Mouse (Mus musculus) hindbrain, embryonic 13.5 days (tissue): ENCODE results near the gene Lmx1a. TPM values are rescaled to one million over a fixed set of nuclear protein-coding genes. Genes with fewer than 3 reads are reported as not detected.

Experiments
- ATAC-seq: fragments of 200-750 bp; cut with Nextera tagmentation; 2 replicates; pipeline ENCODE4 v1.8.0; 2017; ENCODE audit warnings: moderate TSS enrichment; ENCODE audit not compliant: low FRiP score
- H3K27ac ChIP-seq: fragments of 300-500 bp; sonication (generic); 2 replicates; pipeline ENCODE4 v1.5.1; 2015; ENCODE audit warnings: inconsistent platforms, mild to moderate bottlenecking, moderate library complexity
- H3K27me3 ChIP-seq: fragments of 300-500 bp; sonication (generic); 2 replicates; pipeline ENCODE4 v1.6.1; 2015; ENCODE audit warnings: mild to moderate bottlenecking, inconsistent platforms
- H3K36me3 ChIP-seq: fragments of 300-500 bp; sonication (generic); 2 replicates; pipeline ENCODE4 v1.6.1; 2015; ENCODE audit warnings: mild to moderate bottlenecking, inconsistent platforms
- H3K4me1 ChIP-seq: fragments of 300-500 bp; sonication (generic); replicated peaks from 2 replicates; pipeline ENCODE4 v1.6.1; 2015; ENCODE audit warnings: inconsistent platforms
- H3K4me2 ChIP-seq: fragments of 300-500 bp; sonication (generic); 2 replicates; pipeline ENCODE4 v1.6.1; 2015; ENCODE audit warnings: inconsistent platforms, mild to moderate bottlenecking, moderate library complexity
- H3K4me3 ChIP-seq: fragments of 300-500 bp; sonication (generic); 2 replicates; pipeline ENCODE4 v1.5.1; 2015; ENCODE audit warnings: mild to moderate bottlenecking, inconsistent platforms
- H3K9ac ChIP-seq: fragments of 300-500 bp; sonication (generic); 2 replicates; pipeline ENCODE4 v1.6.1; 2015; ENCODE audit warnings: mild to moderate bottlenecking, inconsistent platforms
- H3K9me3 ChIP-seq: fragments of 300-500 bp; sonication (generic); 2 replicates; pipeline ENCODE4 v1.6.1; 2016; ENCODE audit warnings: inconsistent platforms
- WGBS: fragments of 180-500 bp; shearing (Covaris S2); methylation state at CpG from one replicate; pipeline ENCODE4 v1.1.7; 2015; 5-methylcytosine and 5-hydroxymethylcytosine counted together
- polyA plus RNA-seq: library from polyadenylated mRNA; unstranded; fragments of >200 nt; fragmentation: Nextera tagmentation; extraction: Ambion mirVana; gene quantifications from 2 replicates; pipeline ENCODE4 v1.2.1, GENCODE M21; 2015

Gene Lmx1a
- polyA plus RNA-seq, 1 experiment from 2014 or later, result 10.1 TPM

GRCm38 (mm10) chr1:167688001-167688346 is 1.1 kb upstream of the Lmx1a start:
- H3K9me3 ChIP-seq, result peaks cover 4% of the 10 kb centered on the region; the same call in 1 of the 2 replicates
- H3K9ac ChIP-seq, result peak overlapping the region; percentile 66; the same call in 1 of the 2 replicates
- WGBS, result under 1% methylated on average over 8 of the region's 8 CpGs
- peak overlapping the region; percentile 67 for H3K4me2 ChIP-seq
- ATAC-seq, result 0 out of 2 replicates have a peak, but pooled peaks have one; percentile 3
- H3K27me3 ChIP-seq, result peaks cover 74% of the 10 kb centered on the region
- H3K27ac ChIP-seq, result no peak overlapping the region
- no peaks in the 10 kb centered on the region for H3K36me3 ChIP-seq
- peak overlapping the region; percentile 44 for H3K4me3 ChIP-seq
- peaks cover 29% of the 10 kb centered on the region for H3K4me1 ChIP-seq

- no peaks in the 10 kb centered on the region for H3K36me3 ChIP-seq
- under 1% methylated on average over 74 of the region's 98 CpGs for WGBS
- peak overlapping the region; percentile 67 for H3K4me2 ChIP-seq
- peaks cover 4% of the 10 kb centered on the region; the same call in 1 of the 2 replicates for H3K9me3 ChIP-seq
- peak overlapping the region; percentile 44 for H3K4me3 ChIP-seq
- H3K27ac ChIP-seq, result 0 out of 2 replicates have a peak overlapping the region, but pooled peaks have one; percentile 12
- H3K4me1 ChIP-seq, result peaks cover 31% of the 10 kb centered on the region
- ATAC-seq, result peak; percentile 55
- H3K27me3 ChIP-seq, result peaks cover 79% of the 10 kb centered on the region
- peak overlapping the region; percentile 66 for H3K9ac ChIP-seq
These were observed 448 bp upstream of the Lmx1a start for GRCm38 (mm10) chr1:167688347-167689231.

GRCm38 (mm10) chr1:167689262-167690137 is 463 bp downstream of the Lmx1a start:
- Histone ChIP-seq H3K27ac (0 out of 2 replicates have a peak overlapping the region, but pooled peaks have one; percentile 8), H3K4me2 (peak overlapping the region; percentile 67), H3K9me3 (peaks cover 2% of the 10 kb centered on the region; the same call in 1 of the 2 replicates), H3K9ac (peak overlapping the region; percentile 66; the same call in 1 of the 2 replicates), H3K4me1 (peaks cover 31% of the 10 kb centered on the region), H3K27me3 (peaks cover 88% of the 10 kb centered on the region), H3K4me3 (peak overlapping the region; percentile 44), H3K36me3 (no peaks in the 10 kb centered on the region)
- ATAC-seq, result peak; percentile 73
- under 1% methylated on average over 36 of the region's 36 CpGs for WGBS

- WGBS, result 1% methylated on average over 17 of the region's 17 CpGs
- ATAC-seq, result no peak
- Histone ChIP-seq H3K27me3 (peaks cover 95% of the 10 kb centered on the region), H3K4me2 (0 out of 2 replicates have a peak overlapping the region, but pooled peaks have one; percentile 1), H3K36me3 (no peaks in the 10 kb centered on the region), H3K4me1 (peaks cover 31% of the 10 kb centered on the region), H3K4me3 (peak overlapping the region; percentile 44), H3K9me3 (no peaks in the 10 kb centered on the region), H3K27ac (0 out of 2 replicates have a peak overlapping the region, but pooled peaks have one; percentile 8), H3K9ac (no peak overlapping the region; the same call in 1 of the 2 replicates)
These were observed 1.2 kb downstream of the Lmx1a start for GRCm38 (mm10) chr1:167690138-167690710.

- H3K4me1 ChIP-seq, result peaks cover 31% of the 10 kb centered on the region
- H3K9ac ChIP-seq, result 0 out of 2 replicates have a peak overlapping the region, but pooled peaks have one; percentile 19
- 1% methylated on average over 21 of the region's 21 CpGs for WGBS
- peaks cover 98% of the 10 kb centered on the region for H3K27me3 ChIP-seq
- H3K36me3 ChIP-seq, result no peaks in the 10 kb centered on the region
- H3K9me3 ChIP-seq, result no peaks in the 10 kb centered on the region
- peak overlapping the region; percentile 44; the same call in 1 of the 2 replicates for H3K4me3 ChIP-seq
- no peak overlapping the region for H3K27ac ChIP-seq
- ATAC-seq, result no peak
- 0 out of 2 replicates have a peak overlapping the region, but pooled peaks have one; percentile 10 for H3K4me2 ChIP-seq
These were observed 1.9 kb downstream of the Lmx1a start for GRCm38 (mm10) chr1:167690716-167691550.

- Histone ChIP-seq H3K9ac (peak overlapping the region; percentile 55; the same call in 1 of the 2 replicates), H3K27ac (peak overlapping the region; percentile 18; the same call in 1 of the 2 replicates), H3K27me3 (peaks cover 97% of the 10 kb centered on the region), H3K4me3 (peak overlapping the region; percentile 24), H3K4me1 (peaks cover 31% of the 10 kb centered on the region), H3K36me3 (no peaks in the 10 kb centered on the region), H3K9me3 (no peaks in the 10 kb centered on the region), H3K4me2 (peak overlapping the region; percentile 34)
- no peak for ATAC-seq
- WGBS, result 1% methylated on average over 44 of the region's 44 CpGs
These were observed 3.1 kb downstream of the Lmx1a start for GRCm38 (mm10) chr1:167691911-167692682.

- Histone ChIP-seq H3K4me3 (peak overlapping the region; percentile 24), H3K9me3 (no peaks in the 10 kb centered on the region), H3K4me2 (peak overlapping the region; percentile 34), H3K4me1 (peaks cover 31% of the 10 kb centered on the region), H3K27ac (no peak overlapping the region), H3K36me3 (no peaks in the 10 kb centered on the region), H3K27me3 (peaks cover 93% of the 10 kb centered on the region), H3K9ac (0 out of 2 replicates have a peak overlapping the region, but pooled peaks have one; percentile 55)
- WGBS, result under 1% methylated on average over 7 of the region's 7 CpGs
- ATAC-seq, result no peak
These were observed 3.6 kb downstream of the Lmx1a start for GRCm38 (mm10) chr1:167692683-167693045.

- WGBS, result 5% methylated on average over 9 of the region's 9 CpGs
- Histone ChIP-seq H3K4me1 (peaks cover 25% of the 10 kb centered on the region), H3K27ac (no peak overlapping the region), H3K9me3 (no peaks in the 10 kb centered on the region), H3K36me3 (no peaks in the 10 kb centered on the region), H3K27me3 (peaks cover 93% of the 10 kb centered on the region), H3K4me2 (no peak overlapping the region), H3K4me3 (no peak overlapping the region), H3K9ac (no peak overlapping the region)
- no peak for ATAC-seq
These were observed 4.6 kb downstream of the Lmx1a start for GRCm38 (mm10) chr1:167693499-167694240.

GRCm38 (mm10) chr1:167694731-167695130 is 5.7 kb downstream of the Lmx1a start:
- Histone ChIP-seq H3K4me3 (no peak overlapping the region), H3K4me2 (no peak overlapping the region), H3K9me3 (no peaks in the 10 kb centered on the region), H3K36me3 (no peaks in the 10 kb centered on the region), H3K27me3 (peaks cover 93% of the 10 kb centered on the region), H3K27ac (no peak overlapping the region), H3K4me1 (peaks cover 15% of the 10 kb centered on the region), H3K9ac (no peak overlapping the region)
- no peak for ATAC-seq
- 29% methylated on average over 3 of the region's 3 CpGs for WGBS

GRCm38 (mm10) chr1:167695910-167696459 is 6.9 kb downstream of the Lmx1a start:
- peaks cover 15% of the 10 kb centered on the region for H3K4me1 ChIP-seq
- WGBS, result 41% methylated on average over 11 of the region's 11 CpGs
- H3K4me3 ChIP-seq, result no peak overlapping the region
- H3K36me3 ChIP-seq, result no peaks in the 10 kb centered on the region
- H3K9ac ChIP-seq, result no peak overlapping the region
- no peak for ATAC-seq
- no peak overlapping the region for H3K27ac ChIP-seq
- H3K27me3 ChIP-seq, result peaks cover 94% of the 10 kb centered on the region
- no peaks in the 10 kb centered on the region for H3K9me3 ChIP-seq
- H3K4me2 ChIP-seq, result no peak overlapping the region
